Mouse (Mus musculus): ENCODE measurements at regions not wholly inside any gene's neighbourhood (a gene's known extent, or its start where the extent isn't known, plus 50 kb on each side); places are given as distances from the start of the nearest gene placed in this dataset.

DNA sequence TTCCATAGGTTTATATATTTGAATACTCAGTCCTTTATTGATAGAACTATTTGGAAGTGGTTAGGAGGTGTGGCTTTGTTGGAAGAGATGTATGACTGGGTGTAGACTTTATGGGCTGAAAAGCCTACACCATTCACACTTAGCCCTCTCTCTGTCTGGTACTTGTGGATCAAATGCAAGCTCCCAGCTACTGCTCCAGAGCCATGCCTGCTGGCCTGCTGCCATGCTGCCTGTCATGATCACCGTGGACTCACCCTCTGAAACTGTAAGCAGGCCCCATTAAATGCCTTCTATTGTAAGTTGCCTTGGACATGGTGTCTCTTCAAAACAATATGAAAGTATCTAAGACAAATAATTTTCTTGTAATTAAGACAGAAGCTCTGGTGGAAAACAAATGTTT, 446.4 kb downstream of the Wdr20rt start:
- no peak for TF ChIP-seq CTCF (IDR thresholded peaks at IDR 0.05; ENCODE audit: extremely low read depth, insufficient read depth, low read length)
- no peak for TF ChIP-seq POLR2A (IDR thresholded peaks at IDR 0.05; ENCODE audit: extremely low read depth, insufficient read depth, low read length)
